Mouse (Mus musculus): Measurements from ENCODE around the gene Cpne5. TPM values are rescaled to one million over a fixed set of nuclear protein-coding genes. Genes with fewer than 3 reads are reported as not detected.

Gene Cpne5
- 7.1 and 10.4 TPM in 2 replicates for polyA plus RNA-seq (2012; rRNA removed)

GRCm38 (mm10) chr17:29237772-29238420, at the start of gene Cpne5:
Gene Cpne5, minus strand, starts transcription at chr17:29238167.

DNA sequence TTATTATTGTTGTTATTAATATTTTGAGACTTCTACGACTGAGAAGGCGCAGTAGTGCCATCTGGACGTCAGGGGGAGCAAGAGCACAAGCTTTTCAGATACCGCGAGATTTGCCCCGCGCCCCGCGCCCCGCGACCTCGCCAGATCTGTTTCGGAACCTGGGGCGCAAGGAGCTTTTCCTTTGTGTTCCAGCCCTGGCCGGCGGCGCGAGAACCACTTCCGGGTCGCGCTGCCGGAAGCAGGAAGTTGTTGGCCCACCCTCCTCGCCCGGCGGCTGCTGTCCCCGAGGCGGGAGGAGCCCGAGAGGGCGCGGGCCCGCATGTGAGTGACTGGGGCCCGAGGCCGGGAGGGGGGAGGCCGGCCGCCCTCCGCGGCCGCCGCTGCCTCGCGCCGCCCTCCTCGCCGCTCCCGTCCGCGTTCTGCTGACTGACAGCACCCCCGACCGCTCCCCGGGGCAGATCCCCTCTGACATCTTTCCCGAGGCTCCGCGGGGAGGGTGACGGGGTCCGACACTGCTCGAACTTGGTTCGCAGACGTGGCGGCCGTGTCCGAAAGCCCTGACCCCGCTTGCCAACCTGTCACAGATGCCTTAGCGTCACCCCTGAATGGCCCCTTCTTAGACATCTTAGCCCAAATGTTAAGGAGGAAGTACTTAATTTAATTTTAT, 30.8 kb upstream of the Cpne5 start, which contains the start of gene BC004004:
Gene BC004004, plus strand, starts transcription at position 107 of the 667 bp plus-strand sequence.

GRCm38 (mm10) chr17:29263840-29264633, 26.1 kb upstream of the Cpne5 start, which contains the start of gene Ppil1:
Gene Ppil1, minus strand, starts transcription at chr17:29264186.

DNA sequence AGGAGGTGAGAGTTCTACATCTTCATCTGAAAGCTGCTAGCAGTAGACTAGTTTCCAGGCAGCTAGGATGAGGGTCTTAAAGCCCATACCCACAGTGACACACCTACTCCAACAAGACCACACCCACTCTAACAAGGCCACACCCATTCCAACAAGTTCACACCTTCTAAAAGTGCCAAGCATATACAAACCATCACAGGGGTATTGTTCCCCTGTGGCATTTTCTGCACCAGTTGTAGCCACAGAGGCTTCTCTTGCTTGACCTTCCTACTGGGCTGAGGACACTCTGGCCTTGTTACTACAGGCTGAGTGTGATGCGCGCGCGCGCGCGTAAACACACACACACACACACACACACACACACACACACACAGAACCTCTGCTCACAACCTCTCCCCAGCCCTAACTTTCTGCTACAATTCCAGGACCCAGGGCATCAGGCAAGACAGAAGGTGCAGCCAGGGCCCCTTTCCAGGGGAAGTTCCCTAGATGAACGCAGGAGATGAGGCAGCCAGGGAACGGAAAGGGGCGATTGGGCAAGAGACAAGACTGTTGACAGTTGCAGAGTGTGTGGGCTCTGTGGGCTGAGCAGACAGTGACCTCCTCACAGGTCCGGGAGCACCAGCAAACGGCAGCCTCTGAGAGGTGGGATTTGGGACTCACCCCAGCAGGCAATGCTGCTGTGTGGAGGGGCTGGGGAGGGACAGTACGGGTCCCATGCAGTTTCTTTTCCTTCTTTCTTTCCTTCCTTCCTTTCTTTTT, 124.2 kb downstream of the Cpne5 start, which contains the start of gene Rab44:
Gene Rab44, plus strand, starts transcription at position 555 of the 762 bp plus-strand sequence.

Other genes starting within 250 kb of the Cpne5 start
- 57.2 and 142 TPM in 2 replicates for gene Stk38, start 230.2 kb downstream of the Cpne5 start, polyA plus RNA-seq (2012; rRNA removed)
- 173 and 223 TPM in 2 replicates for gene Srsf3, start 205.5 kb downstream of the Cpne5 start, polyA plus RNA-seq (2012; rRNA removed)
- gene Cdkn1a, start 147.2 kb downstream of the Cpne5 start, polyA plus RNA-seq (2012; rRNA removed): 51.4 and 61.8 TPM in 2 replicates
- gene Rab44, start 124.0 kb downstream of the Cpne5 start, polyA plus RNA-seq (2012; rRNA removed): 1.4 and 2.4 TPM in 2 replicates
- 29.9 and 40.3 TPM in 2 replicates for gene Ppil1, start 26.0 kb upstream of the Cpne5 start, polyA plus RNA-seq (2012; rRNA removed)
- gene BC004004, start 30.6 kb upstream of the Cpne5 start, polyA plus RNA-seq (2012; rRNA removed): 47.9 and 51.4 TPM in 2 replicates
- 13.3 and 15.4 TPM in 2 replicates for gene Pi16, start 79.5 kb upstream of the Cpne5 start, polyA plus RNA-seq (2012; rRNA removed)
- 423 and 547 TPM in 2 replicates for gene Mtch1, start 109.8 kb upstream of the Cpne5 start, polyA plus RNA-seq (2012; rRNA removed)
- 23.0 and 27.7 TPM in 2 replicates for gene Fgd2, start 122.7 kb upstream of the Cpne5 start, polyA plus RNA-seq (2012; rRNA removed)

All from ovary, adult 2 months (tissue).